Mouse (Mus musculus) lung, adult 2 months (tissue): ENCODE measurements around the gene Pcdh9.

ENCODE experiments used
- CTCF ChIP-seq: fragments of 200-500 bp; IDR thresholded peaks from 2 replicates; pipeline ENCODE4 v1.5.1; 2011; ENCODE audit warnings: mild to moderate bottlenecking, low read length, control low read depth; ENCODE audit not compliant: insufficient read depth
- POLR2A ChIP-seq: fragments of 200-500 bp; IDR thresholded peaks from 2 replicates; pipeline ENCODE4 v1.6.1; 2011; ENCODE audit warnings: low read depth, mild to moderate bottlenecking, control low read depth, low read length, borderline replicate concordance; ENCODE audit errors: extremely low read depth

DNA sequence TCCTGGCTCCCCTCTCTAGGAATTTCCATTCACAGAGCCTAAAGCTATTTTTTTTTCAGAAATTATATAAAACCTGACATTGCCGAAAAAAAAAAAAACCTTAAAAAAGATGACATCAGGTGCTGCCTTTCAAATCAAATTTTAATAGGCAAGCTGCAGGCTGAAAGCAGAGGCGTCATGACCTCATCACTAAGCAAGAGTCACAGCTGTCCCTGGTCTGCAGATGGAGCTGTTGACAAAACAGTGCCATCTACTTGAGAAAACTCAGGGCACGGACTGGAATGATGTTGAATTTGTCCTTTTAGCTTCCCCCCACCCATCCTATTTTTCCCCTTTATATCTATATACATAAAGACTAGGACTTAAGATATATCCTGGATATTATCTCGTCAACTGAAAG, 509.3 kb downstream of the Pcdh9 start:
- TF ChIP-seq CTCF (no peak), POLR2A (no peak)
